Mouse (Mus musculus) c-Kit-positive CD71-positive TER-119-negative erythroid progenitor cells, embryonic 14.5 days (primary cell): ENCODE data around the gene Adra2b.

Experiments
- DNase-seq: peaks from one replicate; pipeline ENCODE4 v3.0.0-alpha.2; 2013; ENCODE audit warnings: low read depth

Adra2b gene

DNA sequence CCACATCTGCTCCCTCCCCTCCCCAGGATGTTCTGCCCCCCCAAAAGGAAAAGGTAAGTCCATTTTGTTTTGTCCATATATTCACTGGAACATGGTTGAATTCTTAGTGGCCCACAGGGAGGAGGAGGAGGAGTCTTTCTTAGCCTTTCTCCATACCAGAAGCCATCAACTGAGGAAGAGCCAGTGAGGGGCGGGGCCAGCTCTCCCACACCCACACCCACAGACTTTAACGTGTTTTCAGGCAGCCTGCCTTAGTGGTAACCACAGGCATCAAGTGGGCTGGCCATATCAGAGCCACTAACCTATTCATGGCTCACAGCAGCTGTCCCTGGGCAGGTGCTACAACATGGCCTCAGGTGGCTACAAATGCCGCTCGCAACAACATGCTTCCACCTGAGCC, 24.2 kb upstream of the Adra2b start:
- no peak for DNase-seq

DNA sequence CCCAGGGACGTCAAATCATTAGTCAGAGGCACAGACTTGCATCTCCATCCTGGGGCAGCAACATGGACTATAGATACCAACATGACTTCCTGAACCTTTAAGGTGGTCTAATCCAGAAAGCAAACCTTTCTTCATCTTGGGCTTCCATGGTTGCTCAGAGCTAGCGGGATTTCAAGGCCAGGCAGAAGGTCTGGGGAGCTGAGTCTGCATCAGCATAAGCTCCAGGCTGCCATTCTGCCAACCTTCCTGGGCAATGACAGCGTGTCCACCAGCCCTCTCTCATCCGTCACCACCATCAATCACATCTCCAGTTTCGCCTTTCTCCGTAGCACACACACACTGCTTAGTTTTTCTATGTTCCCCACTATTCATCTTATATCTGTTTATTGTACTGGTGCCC, 23.7 kb upstream of the Adra2b start:
- no peak for DNase-seq

- no peak for DNase-seq
Measured at GRCm38 (mm10) chr2:127341159-127341558, 21.8 kb upstream of the Adra2b start.

DNA sequence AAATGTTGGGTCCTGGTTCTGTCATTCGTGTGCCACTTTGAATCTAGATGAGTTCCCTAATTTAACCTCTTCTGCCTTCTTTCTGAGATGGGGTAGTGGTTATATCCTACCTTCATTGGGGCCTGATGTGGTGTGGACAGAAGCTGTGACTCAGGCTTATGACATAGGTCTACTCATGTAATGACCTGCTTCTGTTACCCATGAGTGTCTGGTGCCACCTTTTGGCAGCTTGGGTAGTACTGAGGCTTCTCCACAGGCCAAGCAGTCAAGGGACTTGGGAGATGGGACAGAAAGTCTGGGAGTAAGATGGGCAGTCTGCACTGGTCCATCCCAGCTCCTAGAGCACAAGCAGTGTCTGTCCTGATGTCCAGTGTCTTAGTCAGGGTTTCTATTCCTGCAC, 16.7 kb upstream of the Adra2b start:
- DNase-seq = no peak

DNA sequence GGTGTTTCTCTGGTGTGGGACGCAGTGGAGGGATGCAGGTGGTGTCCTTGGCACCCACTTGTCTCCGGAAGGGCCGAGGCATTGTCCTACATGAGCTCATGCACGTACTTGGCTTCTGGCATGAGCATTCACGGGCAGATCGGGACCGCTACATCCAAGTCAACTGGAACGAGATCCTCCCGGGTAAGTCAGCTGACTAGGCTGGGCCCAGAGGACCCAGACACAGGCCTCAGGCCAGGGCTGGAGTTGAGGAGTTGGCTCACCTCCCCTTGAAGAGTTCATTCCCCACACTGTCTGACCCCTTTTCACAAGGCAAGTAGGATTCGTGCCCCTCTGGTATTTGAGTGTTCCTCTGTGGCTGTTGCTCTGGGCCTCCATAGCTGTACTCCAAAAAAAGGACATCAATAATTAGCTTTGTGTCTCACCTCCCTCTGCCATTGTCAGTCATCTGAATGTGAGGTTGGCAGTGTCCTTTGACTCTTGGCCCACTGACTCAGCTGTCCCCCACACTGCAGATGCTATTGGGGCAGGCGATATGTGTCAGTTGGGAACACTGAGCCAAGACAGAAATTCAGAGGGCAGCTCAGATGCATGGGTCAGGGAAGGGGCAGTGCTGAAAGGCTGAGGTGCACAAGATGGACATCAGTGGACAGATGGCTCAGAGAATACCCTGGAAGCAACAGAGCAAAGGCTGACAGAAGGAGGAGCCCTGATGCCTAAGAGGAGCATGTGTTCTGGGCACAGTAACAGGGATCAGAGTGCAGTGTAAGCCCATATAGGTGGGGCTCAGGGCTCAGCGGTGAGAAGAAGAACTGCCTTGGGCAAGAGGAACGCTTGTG, 15.6 kb upstream of the Adra2b start:
- DNase-seq = no peak

DNA sequence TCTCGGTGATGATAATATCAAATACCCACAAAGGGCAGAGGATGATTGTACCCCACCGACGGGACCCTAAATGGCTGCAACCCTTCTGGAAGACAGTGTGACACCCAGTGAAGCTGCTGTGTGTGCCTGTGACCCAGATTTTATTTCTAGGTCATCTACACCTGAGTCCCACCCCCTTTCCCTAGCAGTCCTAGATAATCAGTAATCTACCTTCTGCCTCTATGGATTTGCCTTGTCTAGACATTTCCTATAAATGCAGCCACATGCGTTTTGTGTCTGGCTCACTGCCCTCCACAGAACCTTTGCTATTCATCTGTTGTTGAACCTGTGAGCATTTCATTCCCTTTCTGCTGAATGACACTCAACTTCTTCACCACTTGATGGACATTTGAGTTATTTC, 9.1 kb upstream of the Adra2b start:
- DNase-seq = no peak

DNA sequence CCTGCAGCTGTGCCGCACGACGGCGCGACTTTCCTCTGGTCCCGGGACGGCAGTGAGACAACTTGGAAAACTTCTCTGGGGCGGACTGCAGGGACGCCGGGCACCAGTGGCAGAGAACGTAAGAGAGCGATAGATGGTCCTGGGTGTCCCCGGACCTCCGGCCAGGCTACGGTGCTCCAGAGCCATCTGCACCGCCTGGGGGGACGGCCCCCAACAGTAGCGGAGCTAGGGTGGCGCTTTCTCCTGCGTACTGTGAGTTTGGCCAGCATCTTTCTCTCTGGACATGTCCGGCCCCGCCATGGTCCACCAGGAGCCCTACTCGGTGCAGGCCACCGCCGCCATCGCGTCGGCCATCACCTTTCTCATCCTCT, 259 bp downstream of the Adra2b start:
- DNase-seq = no peak

- no peak for DNase-seq
Measured at GRCm38 (mm10) chr2:127363696-127364095, 688 bp downstream of the Adra2b start.

DNA sequence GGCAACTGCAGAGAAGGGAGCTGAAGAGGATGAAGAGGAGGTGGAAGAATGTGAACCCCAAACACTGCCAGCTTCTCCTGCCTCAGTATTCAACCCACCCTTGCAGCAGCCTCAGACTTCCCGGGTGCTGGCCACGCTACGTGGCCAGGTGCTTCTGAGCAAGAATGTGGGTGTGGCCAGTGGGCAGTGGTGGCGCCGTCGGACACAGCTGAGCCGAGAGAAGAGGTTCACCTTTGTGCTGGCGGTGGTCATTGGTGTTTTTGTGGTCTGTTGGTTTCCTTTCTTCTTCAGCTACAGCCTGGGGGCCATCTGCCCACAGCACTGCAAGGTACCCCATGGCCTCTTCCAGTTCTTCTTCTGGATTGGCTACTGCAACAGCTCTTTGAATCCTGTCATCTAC, 1.4 kb downstream of the Adra2b start:
- no peak for DNase-seq

DNA sequence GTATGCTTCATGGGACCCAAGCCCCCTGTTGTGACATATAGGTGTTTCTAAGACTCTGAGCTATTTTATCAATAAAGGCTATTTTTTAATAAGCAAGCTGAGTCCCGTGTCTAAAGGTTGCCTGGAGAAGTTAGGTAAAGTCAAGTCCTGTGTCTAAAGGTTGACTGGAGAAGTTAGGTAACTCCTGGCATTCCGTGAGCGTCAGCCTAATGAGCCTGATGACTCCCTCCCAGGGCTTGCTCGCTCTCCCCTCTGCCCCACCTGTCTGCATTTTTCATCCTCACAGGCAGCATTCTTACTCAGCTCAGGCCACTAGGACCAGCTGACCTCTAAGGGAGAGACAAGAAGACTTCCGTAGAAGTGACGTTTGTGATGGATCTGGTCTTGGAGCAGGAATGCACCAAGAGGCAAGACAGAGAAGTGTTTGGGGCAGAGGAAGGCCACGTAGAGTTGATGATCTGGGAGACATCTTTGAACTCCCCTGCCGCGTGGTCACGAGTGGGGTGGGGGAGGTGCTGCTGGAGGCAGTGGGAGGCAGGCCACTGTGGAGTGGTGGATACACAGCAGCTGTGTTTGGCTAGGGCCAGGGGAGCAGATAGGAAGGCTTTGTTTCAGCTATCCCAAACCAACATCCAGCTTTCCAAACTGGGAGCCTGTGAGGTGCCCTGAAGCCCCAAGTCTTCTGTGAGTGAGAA, 4.3 kb downstream of the Adra2b start:
- no peak for DNase-seq

GRCm38 (mm10) chr2:127369703-127370376, 6.8 kb downstream of the Adra2b start:
- DNase-seq = no peak

GRCm38 (mm10) chr2:127370561-127371483, 7.8 kb downstream of the Adra2b start:
- peak; percentile 62 for DNase-seq

- no peak for DNase-seq
Measured at GRCm38 (mm10) chr2:127371484-127371861, 8.5 kb downstream of the Adra2b start.

- DNase-seq = no peak
Measured at GRCm38 (mm10) chr2:127372082-127372481, 9.1 kb downstream of the Adra2b start.

DNA sequence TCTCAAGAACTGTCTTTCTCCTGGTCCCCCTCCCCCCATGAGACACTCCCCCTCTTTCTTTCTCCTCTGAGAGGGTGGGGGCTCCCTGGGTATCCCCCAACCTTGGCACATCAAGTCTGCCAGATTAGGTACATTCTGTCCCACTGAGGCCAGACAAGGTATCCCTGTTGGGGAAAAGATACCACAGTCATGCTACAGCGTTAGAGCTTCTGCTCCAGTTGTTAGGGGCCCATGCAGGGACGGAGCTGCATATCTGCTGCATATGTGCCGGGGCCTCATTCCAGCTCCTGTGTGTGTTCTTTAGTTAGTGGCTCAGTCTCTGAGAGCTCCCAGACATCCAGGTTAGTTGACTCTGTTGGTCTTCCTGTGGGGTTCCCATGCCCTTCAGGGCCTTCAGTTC, 11.1 kb downstream of the Adra2b start:
- no peak for DNase-seq

DNA sequence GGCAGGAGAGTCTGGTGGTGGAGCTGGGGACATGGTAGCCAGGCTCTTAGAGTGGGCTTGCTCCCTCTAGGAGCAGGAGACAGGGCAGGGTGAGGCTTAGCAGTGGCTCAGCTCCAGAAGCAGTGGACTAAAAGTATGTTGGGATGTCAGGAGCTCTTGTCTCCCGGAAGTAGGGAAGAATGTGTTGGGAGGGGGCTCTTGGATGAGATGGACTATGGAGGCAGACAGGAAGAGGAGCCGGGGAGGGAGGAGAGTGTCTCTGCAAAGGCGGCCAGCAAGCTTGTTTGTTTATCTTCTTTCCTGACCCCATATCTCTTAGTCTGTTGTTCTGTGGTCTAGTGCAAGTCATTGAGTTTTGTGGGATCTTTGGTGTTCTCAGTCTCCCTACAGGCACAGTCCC, 12.1 kb downstream of the Adra2b start:
- no peak for DNase-seq

DNA sequence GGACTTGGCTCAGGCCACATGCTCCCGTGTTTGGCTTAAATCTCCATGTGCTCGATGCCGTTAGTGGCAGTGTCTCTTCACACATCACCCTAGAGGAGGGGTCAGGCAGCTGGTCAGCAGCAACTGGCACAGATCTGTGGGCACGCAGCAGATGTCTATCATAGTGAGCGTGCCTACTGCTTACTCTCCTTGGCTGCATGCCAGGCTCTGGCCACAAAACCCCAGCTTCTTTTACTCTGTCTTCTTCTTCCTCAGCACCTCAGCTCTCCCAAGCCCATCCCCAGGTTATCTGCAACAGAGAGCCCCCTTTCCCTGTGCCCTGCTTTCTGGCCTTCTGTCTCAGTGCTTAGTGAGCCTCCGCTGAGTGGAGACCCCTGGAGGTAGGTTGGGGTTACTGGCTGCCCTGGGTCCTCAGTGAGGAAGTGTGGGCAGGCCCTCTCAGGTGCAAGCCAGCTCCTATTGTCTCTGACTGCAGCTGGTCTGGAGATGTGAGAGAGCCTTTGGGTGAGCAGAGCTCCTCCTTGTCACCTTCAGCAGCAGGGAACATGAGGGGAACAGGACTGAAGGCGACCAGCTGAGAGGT, 12.8 kb downstream of the Adra2b start:
- DNase-seq = no peak

DNA sequence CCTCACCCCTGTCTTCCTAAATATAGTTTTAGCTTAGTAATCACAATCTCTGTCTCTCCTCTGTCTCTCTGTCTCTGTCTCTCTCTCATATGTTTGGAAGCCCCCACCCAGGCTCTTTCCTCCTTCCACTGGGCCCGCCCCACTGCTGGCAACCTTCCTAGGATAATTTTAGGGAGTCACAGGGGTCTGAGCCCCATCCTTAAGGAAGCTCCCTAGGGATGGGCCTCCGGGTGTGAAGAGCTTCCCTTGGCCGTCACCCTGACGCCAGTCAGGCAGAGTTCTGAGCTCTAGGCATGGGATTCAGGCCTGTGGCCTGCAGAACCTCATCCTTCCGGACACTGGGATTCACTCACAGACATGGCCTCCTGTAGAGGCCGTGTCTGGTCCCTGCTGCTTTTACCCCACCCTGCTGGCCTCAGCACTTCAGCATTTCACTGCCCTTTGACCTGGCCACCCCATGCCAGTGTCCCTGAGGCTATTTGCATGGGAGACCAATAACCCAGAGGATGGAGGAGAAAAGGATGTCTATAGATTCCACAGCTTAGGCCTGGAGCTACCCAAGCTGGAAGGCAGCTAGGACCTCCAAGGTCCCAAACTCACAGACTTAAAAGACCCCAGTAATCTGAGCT, 13.5 kb downstream of the Adra2b start:
- DNase-seq = no peak

DNA sequence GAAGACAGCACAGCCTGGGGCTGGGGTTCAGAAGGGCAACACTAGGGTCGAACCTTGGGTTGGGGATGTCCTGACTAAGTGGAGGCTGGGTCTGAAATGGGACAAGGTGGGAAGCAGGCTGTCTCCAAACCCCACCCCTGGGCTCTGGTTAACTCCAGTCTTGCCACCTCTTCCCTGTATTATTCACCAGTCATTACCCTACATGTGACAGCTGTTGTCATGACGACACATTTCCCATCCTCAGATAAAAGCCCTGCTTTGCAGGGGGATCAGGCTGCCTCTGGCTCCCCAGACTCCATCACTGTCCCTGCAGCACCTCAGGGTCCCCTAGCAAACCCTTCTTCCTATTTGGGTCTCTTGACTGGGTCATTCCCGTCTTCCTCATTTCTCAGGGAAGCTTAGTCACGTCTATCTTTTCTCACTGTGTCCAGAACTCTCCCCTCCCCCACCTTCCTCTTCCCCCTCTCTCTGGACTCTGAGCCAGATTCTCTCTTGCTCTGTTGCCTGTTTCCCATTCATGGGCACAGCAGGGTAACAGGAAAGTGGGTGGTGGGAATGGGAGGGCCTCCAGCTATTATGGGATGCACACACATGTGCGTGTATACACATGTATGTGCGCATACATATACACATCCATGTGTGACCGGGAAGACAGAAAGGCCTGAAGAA, 15.1 kb downstream of the Adra2b start:
- no peak for DNase-seq

- no peak for DNase-seq
Measured at GRCm38 (mm10) chr2:127378611-127378990, 15.6 kb downstream of the Adra2b start.

DNA sequence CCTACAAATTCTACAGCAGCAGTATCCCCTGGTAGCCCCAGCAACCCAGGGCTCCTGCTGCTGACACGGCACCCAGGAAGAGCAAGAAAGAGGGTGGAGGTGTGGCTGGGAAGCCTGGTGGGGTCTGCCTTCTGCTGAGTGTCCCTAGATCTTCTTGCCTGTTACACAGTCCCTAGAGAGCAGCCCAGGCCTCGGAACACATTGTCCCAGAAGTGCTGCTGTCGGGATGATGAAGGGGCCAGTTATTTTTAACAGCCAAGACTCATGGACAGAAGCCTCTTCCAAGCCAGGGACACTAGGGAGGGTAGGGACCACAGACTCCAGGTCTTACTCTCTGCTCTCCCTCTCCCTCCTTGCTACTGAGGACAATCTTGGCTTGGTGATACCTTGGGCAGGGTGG, 16.2 kb downstream of the Adra2b start:
- no peak for DNase-seq
